Mouse (Mus musculus): ENCODE data around the gene Gp1ba. TPM values are rescaled to one million over a fixed set of nuclear protein-coding genes. Genes with fewer than 3 reads are reported as not detected.

Gene Gp1ba
- polyA plus RNA-seq, 1 experiment from 2014 or later: 0.38 TPM

DNA sequence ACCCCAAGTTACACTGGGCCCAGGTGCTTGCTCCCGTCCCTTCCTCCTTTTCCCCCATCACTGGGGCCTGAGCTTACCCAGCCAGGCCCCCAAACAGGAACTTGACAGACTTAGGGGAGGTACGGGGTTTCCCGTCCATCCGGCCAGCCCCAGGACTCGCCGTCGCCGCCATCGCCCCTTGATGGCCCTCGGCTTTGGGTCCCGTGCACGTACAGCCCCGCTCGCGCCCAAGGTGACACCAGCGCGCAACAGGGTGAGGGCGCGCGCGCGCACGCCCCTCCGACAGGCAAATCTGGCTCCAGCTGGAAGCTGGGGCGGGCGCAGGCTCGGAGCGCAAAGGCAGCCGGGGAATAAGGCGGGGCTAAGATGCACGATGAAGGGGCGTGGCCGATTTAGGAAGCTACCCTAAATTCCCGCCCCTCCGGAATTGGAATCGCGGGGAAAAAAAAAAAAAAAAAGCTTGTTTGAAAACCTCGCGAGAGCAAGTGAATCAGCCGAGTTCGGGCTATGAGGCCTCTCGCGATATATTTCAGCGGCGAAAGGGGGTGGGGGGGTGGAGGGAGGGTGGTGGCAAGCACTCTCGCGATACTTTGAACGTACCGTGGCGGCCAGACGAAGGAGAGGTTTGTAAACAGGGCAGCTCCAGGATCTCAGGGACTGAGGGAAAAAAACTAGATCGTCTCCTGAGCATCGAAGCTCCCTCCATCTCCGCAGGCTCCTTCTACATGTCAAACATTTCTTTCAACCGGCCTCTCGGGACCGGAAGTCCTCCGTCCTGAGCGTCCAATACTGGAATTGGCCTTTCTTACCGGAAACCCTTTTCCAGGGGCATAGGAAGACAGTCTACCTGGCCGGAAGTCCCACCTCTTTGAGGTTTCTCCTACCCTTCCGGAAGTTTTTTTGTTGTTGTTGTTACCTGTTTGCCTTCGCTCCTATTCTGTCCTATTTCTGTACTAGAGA, 8.0 kb downstream of the Gp1ba start, which contains the start of the genes Rnf167 and Slc25a11:
Gene Rnf167 (plus strand): TSS at position 545 of the 960 bp plus-strand sequence.
Gene Slc25a11 (minus strand): TSS at position 789 of the 960 bp plus-strand sequence.
- no peaks in the 10 kb centered on the region for H3K9me3 ChIP-seq (ENCODE audit: control insufficient read depth, low read length)
- no peaks in the 10 kb centered on the region for H3K27me3 ChIP-seq (replicated peaks; ENCODE audit: control insufficient read depth, insufficient read depth, low read length)
- ATAC-seq (ENCODE audit: low read depth) (peak; percentile 87), DNase-seq (ENCODE audit: low spot score) (peak; percentile 100)
- H3K27ac ChIP-seq (replicated peaks; ENCODE audit: low read depth, low read length): peak within 1 kb of the TSS; percentile 88
- H3K9ac ChIP-seq (ENCODE audit: low read depth, low read length): peak within 1 kb of the TSS; percentile 87
- peaks cover 64% of the 10 kb centered on the region for H3K36me3 ChIP-seq (ENCODE audit: control insufficient read depth, insufficient read depth, low read length)
- peak within 1 kb of the TSS; percentile 64 for H3K4me3 ChIP-seq (ENCODE audit: low read depth, low read length)
- peaks cover 13% of the 10 kb centered on the region for H3K4me1 ChIP-seq (ENCODE audit: control insufficient read depth, insufficient read depth, low read length)
- peak within 1 kb of the TSS; percentile 84 for H3K4me2 ChIP-seq (ENCODE audit: low read depth, low read length)
- under 1% methylated on average over 62 of the region's 63 CpGs for WGBS

DNA sequence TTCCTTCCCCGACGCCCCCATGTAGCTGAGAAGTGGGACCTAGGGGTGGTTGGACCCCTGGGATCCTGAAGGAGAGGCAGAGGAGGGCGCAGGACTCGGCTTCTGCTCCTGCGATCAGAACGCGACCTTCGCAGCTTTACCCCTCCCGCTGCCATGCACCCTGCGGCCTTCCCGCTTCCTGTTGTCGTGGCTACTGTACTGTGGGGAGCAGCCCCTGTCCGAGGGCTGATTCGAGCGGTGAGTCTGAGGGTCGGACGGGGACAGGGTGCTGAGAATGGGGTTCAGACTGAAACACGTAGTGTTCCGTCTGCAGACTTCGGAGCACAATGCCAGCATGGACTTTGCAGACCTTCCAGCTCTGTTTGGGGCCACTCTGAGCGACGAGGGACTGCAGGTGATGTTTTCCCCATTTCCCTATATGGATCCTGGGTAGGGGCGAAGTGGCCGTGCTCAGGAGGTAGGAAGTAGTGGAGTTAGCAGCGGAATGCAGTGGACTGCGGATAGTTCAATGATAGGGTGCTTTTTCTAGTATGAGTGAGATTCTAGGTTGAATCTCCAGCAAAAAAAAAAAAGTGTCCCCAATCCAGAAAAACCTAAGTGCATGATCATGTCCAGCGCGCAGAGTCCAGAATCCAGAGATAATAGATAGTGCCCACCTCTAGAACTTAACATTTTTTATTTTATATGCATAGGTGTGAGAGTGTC, 8.9 kb downstream of the Gp1ba start:
- Histone ChIP-seq H3K4me3 (ENCODE audit: low read depth, low read length) (peak overlapping the region; percentile 64), H3K36me3 (ENCODE audit: control insufficient read depth, insufficient read depth, low read length) (peaks cover 71% of the 10 kb centered on the region), H3K4me1 (ENCODE audit: control insufficient read depth, insufficient read depth, low read length) (peaks cover 21% of the 10 kb centered on the region), H3K27me3 (replicated peaks; ENCODE audit: control insufficient read depth, insufficient read depth, low read length) (no peaks in the 10 kb centered on the region), H3K4me2 (ENCODE audit: low read depth, low read length) (peak overlapping the region; percentile 84), H3K9me3 (ENCODE audit: control insufficient read depth, low read length) (no peaks in the 10 kb centered on the region), H3K9ac (ENCODE audit: low read depth, low read length) (peak overlapping the region; percentile 74), H3K27ac (replicated peaks; ENCODE audit: low read depth, low read length) (peak overlapping the region; percentile 88)
- no peak for ATAC-seq (ENCODE audit: low read depth)
- DNase-seq (ENCODE audit: low spot score): no peak
- WGBS: 4% methylated on average over 24 of the region's 28 CpGs

DNA sequence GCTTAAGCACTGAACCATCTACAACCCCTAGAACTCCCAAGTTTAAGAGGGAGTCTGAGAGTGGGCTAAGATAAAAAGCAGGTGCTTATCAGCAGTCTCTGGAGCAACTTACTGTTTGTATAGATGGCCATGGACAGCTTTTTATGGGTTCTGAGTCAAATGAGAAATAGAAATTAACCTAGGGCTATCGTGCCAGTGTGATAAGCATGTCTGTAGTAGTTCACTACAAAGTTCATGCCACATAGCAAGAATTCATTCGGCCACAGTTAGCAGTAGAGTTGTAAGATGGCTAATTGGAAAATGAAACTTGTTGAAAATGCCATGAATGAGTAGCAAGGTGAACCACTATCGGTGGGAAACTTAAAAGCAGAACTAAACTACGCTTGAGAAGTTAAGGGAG, 9.6 kb downstream of the Gp1ba start:
- H3K4me3 ChIP-seq (ENCODE audit: low read depth, low read length): peak overlapping the region; percentile 64
- H3K27me3 ChIP-seq (replicated peaks; ENCODE audit: control insufficient read depth, insufficient read depth, low read length): no peaks in the 10 kb centered on the region
- no peaks in the 10 kb centered on the region for H3K9me3 ChIP-seq (ENCODE audit: control insufficient read depth, low read length)
- H3K4me1 ChIP-seq (ENCODE audit: control insufficient read depth, insufficient read depth, low read length): peaks cover 21% of the 10 kb centered on the region
- ATAC-seq (ENCODE audit: low read depth) (no peak), DNase-seq (ENCODE audit: low spot score) (no peak)
- peak overlapping the region; percentile 84 for H3K4me2 ChIP-seq (ENCODE audit: low read depth, low read length)
- peak overlapping the region; percentile 74 for H3K9ac ChIP-seq (ENCODE audit: low read depth, low read length)
- no peak overlapping the region for H3K27ac ChIP-seq (replicated peaks; ENCODE audit: low read depth, low read length)
- peaks cover 69% of the 10 kb centered on the region for H3K36me3 ChIP-seq (ENCODE audit: control insufficient read depth, insufficient read depth, low read length)
- WGBS: 77% methylated on average over 4 of the region's 4 CpGs

DNA sequence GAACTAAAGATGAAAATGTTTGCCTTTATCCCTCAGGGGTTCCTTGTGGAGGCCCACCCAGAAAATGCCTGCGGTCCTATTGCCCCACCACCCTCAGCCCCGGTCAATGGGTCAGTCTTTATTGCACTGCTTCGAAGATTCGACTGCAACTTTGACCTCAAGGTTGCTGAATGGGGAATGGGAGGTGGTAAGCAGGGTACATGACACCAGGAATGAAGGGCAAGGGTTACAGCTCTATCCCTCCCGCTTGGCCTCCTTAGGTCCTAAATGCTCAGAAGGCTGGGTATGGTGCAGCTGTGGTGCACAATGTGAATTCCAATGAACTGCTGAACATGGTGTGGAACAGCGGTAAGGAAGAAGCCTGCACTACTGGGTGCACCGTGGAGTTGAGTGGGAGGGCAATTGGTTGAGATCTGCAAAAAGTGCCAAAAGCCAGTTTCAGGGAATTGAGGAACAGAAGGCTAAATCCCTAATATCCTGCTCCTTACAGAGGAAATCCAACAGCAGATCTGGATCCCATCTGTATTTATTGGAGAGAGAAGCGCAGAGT, 10.3 kb downstream of the Gp1ba start:
- Histone ChIP-seq H3K9ac (ENCODE audit: low read depth, low read length) (no peak overlapping the region), H3K4me3 (ENCODE audit: low read depth, low read length) (no peak overlapping the region), H3K27me3 (replicated peaks; ENCODE audit: control insufficient read depth, insufficient read depth, low read length) (no peaks in the 10 kb centered on the region), H3K4me2 (ENCODE audit: low read depth, low read length) (peak overlapping the region; percentile 84), H3K27ac (replicated peaks; ENCODE audit: low read depth, low read length) (no peak overlapping the region), H3K4me1 (ENCODE audit: control insufficient read depth, insufficient read depth, low read length) (peaks cover 21% of the 10 kb centered on the region), H3K36me3 (ENCODE audit: control insufficient read depth, insufficient read depth, low read length) (peaks cover 64% of the 10 kb centered on the region), H3K9me3 (ENCODE audit: control insufficient read depth, low read length) (no peaks in the 10 kb centered on the region)
- ATAC-seq (ENCODE audit: low read depth): no peak
- 76% methylated on average over 8 of the region's 8 CpGs for WGBS
- DNase-seq (ENCODE audit: low spot score): no peak

DNA sequence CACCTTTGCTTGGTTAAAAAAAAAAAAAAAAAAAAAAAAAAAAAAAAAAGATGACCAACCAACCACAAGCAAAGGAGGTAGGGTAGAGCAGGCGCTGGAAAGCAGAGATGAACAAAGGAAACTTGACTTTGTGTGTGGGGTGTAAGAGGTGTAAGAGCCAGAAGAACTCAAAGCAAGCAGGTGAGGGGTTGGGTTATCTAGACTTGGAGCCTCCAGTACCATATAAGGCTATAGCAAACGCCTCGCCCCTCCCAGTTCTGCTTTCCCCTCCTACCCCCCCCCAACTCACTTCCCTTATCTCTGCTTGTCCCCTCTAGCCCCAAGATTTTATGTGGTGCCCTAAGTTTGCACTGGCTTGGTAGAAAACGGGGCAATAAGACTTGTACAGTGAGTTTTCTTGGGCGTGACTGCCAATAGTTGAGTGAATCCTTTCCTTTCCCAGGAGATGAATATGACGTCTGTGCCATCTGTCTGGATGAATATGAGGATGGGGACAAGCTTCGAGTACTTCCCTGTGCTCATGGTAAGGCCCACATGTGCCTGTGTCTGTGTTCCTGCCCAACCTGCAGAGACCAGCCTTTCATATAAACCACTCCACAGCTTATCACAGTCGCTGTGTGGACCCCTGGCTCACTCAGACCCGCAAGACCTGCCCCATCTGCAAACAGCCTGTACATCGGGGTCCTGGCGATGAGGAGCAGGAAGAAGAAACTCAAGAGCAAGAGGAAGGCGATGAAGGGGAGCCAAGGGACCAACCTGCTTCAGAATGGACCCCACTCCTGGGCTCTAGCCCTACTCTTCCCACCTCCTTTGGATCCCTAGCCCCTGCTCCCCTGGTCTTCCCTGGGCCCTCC, 11.6 kb downstream of the Gp1ba start:
- Histone ChIP-seq H3K4me1 (ENCODE audit: control insufficient read depth, insufficient read depth, low read length) (peaks cover 19% of the 10 kb centered on the region), H3K4me3 (ENCODE audit: low read depth, low read length) (no peak overlapping the region), H3K27ac (replicated peaks; ENCODE audit: low read depth, low read length) (0 out of 2 replicates have a peak overlapping the region, but pooled peaks have one; percentile 18), H3K27me3 (replicated peaks; ENCODE audit: control insufficient read depth, insufficient read depth, low read length) (no peaks in the 10 kb centered on the region), H3K9me3 (ENCODE audit: control insufficient read depth, low read length) (no peaks in the 10 kb centered on the region), H3K36me3 (ENCODE audit: control insufficient read depth, insufficient read depth, low read length) (peaks cover 52% of the 10 kb centered on the region), H3K4me2 (ENCODE audit: low read depth, low read length) (peak overlapping the region; percentile 6; the same call in 1 of the 2 replicates), H3K9ac (ENCODE audit: low read depth, low read length) (no peak overlapping the region)
- WGBS: 74% methylated on average over 12 of the region's 12 CpGs
- DNase-seq (ENCODE audit: low spot score) (no peak), ATAC-seq (ENCODE audit: low read depth) (no peak)

DNA sequence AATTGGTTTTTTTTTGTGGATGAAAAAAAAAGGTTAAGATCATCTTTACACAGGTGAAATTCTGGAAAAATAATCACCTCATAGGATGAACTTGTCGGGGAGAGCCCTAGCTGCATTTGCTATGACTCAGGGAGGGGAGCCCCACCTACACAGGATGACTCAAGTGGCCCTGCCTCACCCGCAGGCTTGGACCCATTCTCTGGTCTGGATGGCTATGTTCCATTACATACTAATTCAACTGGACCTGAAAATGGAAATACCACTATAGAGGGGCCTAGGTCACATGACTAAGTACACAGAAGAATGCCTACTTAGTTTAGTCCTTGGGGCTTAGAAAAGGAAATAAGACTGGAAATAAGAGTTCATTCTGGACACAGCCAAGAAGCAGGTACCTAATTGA, 12.5 kb downstream of the Gp1ba start:
- Histone ChIP-seq H3K4me1 (ENCODE audit: control insufficient read depth, insufficient read depth, low read length) (peaks cover 18% of the 10 kb centered on the region), H3K4me3 (ENCODE audit: low read depth, low read length) (peak overlapping the region; percentile 64; the same call in 1 of the 2 replicates), H3K27ac (replicated peaks; ENCODE audit: low read depth, low read length) (no peak overlapping the region; the same call in 1 of the 2 replicates), H3K36me3 (ENCODE audit: control insufficient read depth, insufficient read depth, low read length) (peaks cover 49% of the 10 kb centered on the region), H3K27me3 (replicated peaks; ENCODE audit: control insufficient read depth, insufficient read depth, low read length) (no peaks in the 10 kb centered on the region), H3K4me2 (ENCODE audit: low read depth, low read length) (peak overlapping the region; percentile 98; the same call in 1 of the 2 replicates), H3K9me3 (ENCODE audit: control insufficient read depth, low read length) (no peaks in the 10 kb centered on the region), H3K9ac (ENCODE audit: low read depth, low read length) (no peak overlapping the region)
- ATAC-seq (ENCODE audit: low read depth) (no peak), DNase-seq (ENCODE audit: low spot score) (no peak)
- WGBS: 66% methylated on average over 2 of the region's 2 CpGs

DNA sequence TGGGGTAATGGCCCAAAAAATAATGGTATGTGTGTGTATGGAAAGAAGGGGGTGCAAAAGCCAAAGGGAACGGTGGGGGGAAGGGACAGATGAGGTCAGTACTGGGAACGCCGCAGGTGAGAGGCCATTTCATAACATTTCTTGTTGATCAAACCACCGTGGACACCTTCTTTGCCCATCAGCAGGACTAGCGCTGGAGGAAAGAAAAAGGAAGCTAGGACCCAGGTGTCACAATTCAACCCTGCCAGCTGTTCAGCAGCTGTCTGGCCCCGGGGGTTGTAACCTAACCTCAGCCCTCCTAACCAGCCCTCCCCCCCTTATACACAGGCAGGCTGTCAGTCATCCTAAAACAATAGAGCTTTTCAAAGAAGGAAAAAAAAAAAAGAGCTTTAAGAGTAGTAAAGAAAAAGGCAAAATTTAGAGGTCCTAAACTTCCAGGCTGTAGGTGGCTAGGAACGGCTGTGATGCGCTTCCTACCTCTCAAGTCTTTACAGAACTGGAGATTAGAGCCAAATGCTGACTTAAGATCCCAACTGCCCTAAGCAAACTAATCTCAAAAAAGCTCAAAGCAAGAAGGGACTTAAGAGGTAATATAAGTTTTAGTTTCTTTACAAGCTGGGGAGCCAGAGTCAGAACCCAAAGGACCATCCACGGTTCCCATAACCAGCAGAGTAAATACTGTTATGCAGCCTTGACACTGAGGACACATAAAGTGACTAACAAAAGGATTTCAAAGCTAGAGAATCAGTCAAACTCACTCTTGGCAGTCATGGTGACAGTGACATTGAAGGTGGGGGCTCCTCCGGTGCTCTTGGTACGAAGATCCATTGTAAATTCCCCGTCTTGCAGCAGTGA, 13.3 kb downstream of the Gp1ba start:
- peaks cover 49% of the 10 kb centered on the region for H3K36me3 ChIP-seq (ENCODE audit: control insufficient read depth, insufficient read depth, low read length)
- H3K4me3 ChIP-seq (ENCODE audit: low read depth, low read length): peak overlapping the region; percentile 64
- H3K27ac ChIP-seq (replicated peaks; ENCODE audit: low read depth, low read length): peak overlapping the region; percentile 90
- H3K27me3 ChIP-seq (replicated peaks; ENCODE audit: control insufficient read depth, insufficient read depth, low read length): no peaks in the 10 kb centered on the region
- 34% methylated on average over 12 of the region's 12 CpGs for WGBS
- peak; percentile 64 for DNase-seq (ENCODE audit: low spot score)
- H3K4me1 ChIP-seq (ENCODE audit: control insufficient read depth, insufficient read depth, low read length): peaks cover 26% of the 10 kb centered on the region
- peak overlapping the region; percentile 98 for H3K4me2 ChIP-seq (ENCODE audit: low read depth, low read length)
- peak overlapping the region; percentile 92 for H3K9ac ChIP-seq (ENCODE audit: low read depth, low read length)
- no peaks in the 10 kb centered on the region for H3K9me3 ChIP-seq (ENCODE audit: control insufficient read depth, low read length)
- ATAC-seq (ENCODE audit: low read depth): no peak

Data from embryonic facial prominence, embryonic 14.5 days (tissue).